Mouse (Mus musculus) C2C12 (cell line): ENCODE measurements around the gene Prkce.

Source experiments
- CEBPB ChIP-seq: IDR thresholded peaks from one replicate; pipeline ENCODE4 v1.6.1; 2011; ENCODE audit warnings: low read depth, mild to moderate bottlenecking, control low read depth, moderate library complexity
- CTCF ChIP-seq: IDR thresholded peaks from one replicate; pipeline ENCODE4 v1.5.1; 2011; ENCODE audit not compliant: control insufficient read depth, insufficient read depth, insufficient read length
- FOSL1 ChIP-seq: IDR thresholded peaks from one replicate; pipeline ENCODE4 v1.8.0; 2011; ENCODE audit warnings: mild to moderate bottlenecking, low read length; ENCODE audit not compliant: poor library complexity, insufficient read depth, severe bottlenecking
- MAX ChIP-seq: IDR thresholded peaks from one replicate; pipeline ENCODE4 v1.6.1; 2011; ENCODE audit warnings: mild to moderate bottlenecking, control low read depth
- MYOD1 ChIP-seq: IDR thresholded peaks from one replicate; pipeline ENCODE4 v1.6.1; 2011; ENCODE audit warnings: low read depth; ENCODE audit not compliant: control insufficient read depth, insufficient read length
- MYOG ChIP-seq: IDR thresholded peaks from one replicate; pipeline ENCODE4 v1.6.1; 2011; ENCODE audit not compliant: control insufficient read depth, insufficient read length; ENCODE audit errors: extremely low read depth
- USF1 ChIP-seq: IDR thresholded peaks from one replicate; pipeline ENCODE4 v1.6.1; 2011; ENCODE audit warnings: low read depth, mild to moderate bottlenecking, control low read depth, moderate library complexity

GRCm38 (mm10) chr17:86201981-86202380 lies 34.4 kb downstream of the Prkce start:
- TF ChIP-seq CTCF = no peak
- TF ChIP-seq USF1 = no peak
- TF ChIP-seq CEBPB = no peak
- TF ChIP-seq FOSL1 = no peak
- no peak for TF ChIP-seq MYOG
- TF ChIP-seq MAX = no peak
- no peak for TF ChIP-seq MYOD1
